8 mouse cellular contexts compared by ENCODE assay signal in genomic region chr8:70139981-70140380, GRCm38 (mm10). TPM values are rescaled to one million over a fixed set of nuclear protein-coding genes. Genes with fewer than 3 reads are reported as not detected.
DNase-seq lines count a peak whose midpoint lies in the region; ATAC-seq and TF ChIP-seq lines count a peak whose summit lies in the region.

No protein-coding gene starts in this region.

- peaks cover 16% of the 10 kb centered on the region for H3K4me1 ChIP-seq in cerebellum, adult 2 months (ENCODE audit: control insufficient read depth, insufficient read depth, low read length)
- peaks cover 4% of the 10 kb centered on the region for H3K4me1 ChIP-seq in testis, adult 2 months (ENCODE audit: control insufficient read depth, insufficient read depth, low read length)
- peaks cover 13% of the 10 kb centered on the region for H3K4me1 ChIP-seq in liver, embryonic 11.5 days (replicated peaks; ENCODE audit: control insufficient read depth, insufficient read depth, low read length)

- H3K27me3 ChIP-seq in cerebellum, adult 2 months (ENCODE audit: control insufficient read depth, insufficient read depth, low read length) = no peaks in the 10 kb centered on the region
- no peaks in the 10 kb centered on the region for H3K27me3 ChIP-seq in testis, adult 2 months (ENCODE audit: control insufficient read depth, insufficient read depth, low read length)
- no peaks in the 10 kb centered on the region for H3K27me3 ChIP-seq in liver, embryonic 11.5 days (replicated peaks; ENCODE audit: control insufficient read depth, insufficient read depth, low read length)

- DNase-seq in cerebellum, adult 2 months = no peak
- no peak for DNase-seq in cerebellum, adult 11-12 months
- no peak for DNase-seq in testis, postnatal 14 days (ENCODE audit: low spot score)
- no peak for DNase-seq in liver, embryonic 11.5 days (ENCODE audit: low spot score)
- DNase-seq in natural killer cell, adult 2 months (ENCODE audit: low spot score in 2 of 2) = no peak
- DNase-seq in right cerebral cortex, adult 18-20 months = no peak

- TF ChIP-seq CTCF in cerebellum, adult 2 months (IDR thresholded peaks at IDR 0.05; ENCODE audit: borderline replicate concordance, insufficient read depth, low read depth, low read length) = no peak
- TF ChIP-seq CTCF in testis, adult 2 months (IDR thresholded peaks at IDR 0.05; ENCODE audit: control insufficient read depth, insufficient read depth, insufficient replicate concordance, low read depth, low read length) = no peak

- no peak; the same call in 1 of the 2 replicates for ATAC-seq in liver, embryonic 11.5 days (replicated peaks; ENCODE audit: low FRiP score)
- no peak for ATAC-seq in inflammation-experienced regulatory T-cells, adult 6 months

- H3K9ac ChIP-seq in liver, embryonic 11.5 days (ENCODE audit: low read depth, low read length) = peak overlapping the region; percentile 68

- no peaks in the 10 kb centered on the region for H3K9me3 ChIP-seq in liver, embryonic 11.5 days (ENCODE audit: control insufficient read depth, low read length)

- no peak overlapping the region for H3K27ac ChIP-seq in cerebellum, adult 2 months (ENCODE audit: insufficient read depth, low read length)
- peak overlapping the region; percentile 75 for H3K27ac ChIP-seq in testis, adult 2 months (ENCODE audit: control insufficient read depth, insufficient read depth, low read depth, low read length)
- H3K27ac ChIP-seq in liver, embryonic 11.5 days (ENCODE audit: low read depth, low read length) = peak overlapping the region; percentile 79

- no peak for TF ChIP-seq POLR2A in cerebellum, adult 2 months (IDR thresholded peaks at IDR 0.05; ENCODE audit: borderline replicate concordance, insufficient read depth, low read length)
- no peak for TF ChIP-seq POLR2A in testis, adult 2 months (IDR thresholded peaks at IDR 0.05; ENCODE audit: control insufficient read depth, low read depth, low read length)

- peak overlapping the region; percentile 78 for H3K4me3 ChIP-seq in cerebellum, adult 2 months (replicated peaks; ENCODE audit: insufficient read depth, low read depth, low read length)
- H3K4me3 ChIP-seq in testis, adult 2 months (ENCODE audit: control insufficient read depth, low read depth, low read length) = peak overlapping the region; percentile 98
- H3K4me3 ChIP-seq in liver, embryonic 11.5 days (ENCODE audit: low read depth, low read length) = peak overlapping the region; percentile 88

- peak overlapping the region; percentile 83 for H3K4me2 ChIP-seq in liver, embryonic 11.5 days

- 8% methylated on average over 9 of the region's 9 CpGs for WGBS in cerebellum, adult 2 months
- 9% methylated on average over 9 of the region's 9 CpGs for WGBS in liver, embryonic 11.5 days

- no peaks in the 10 kb centered on the region for H3K36me3 ChIP-seq in testis, adult 2 months (ENCODE audit: control insufficient read depth, insufficient read depth, low read length)
- H3K36me3 ChIP-seq in liver, embryonic 11.5 days (ENCODE audit: control insufficient read depth, insufficient read depth, low read length) = peaks cover 15% of the 10 kb centered on the region

RNA-seq across cellular contexts. Expression of gene Mef2b, which starts 0.5 kb away (rescaled TPM):
- polyA plus RNA-seq in cerebellum, adult 2 months (2012; rRNA removed) = 0.38 and 0.43 TPM in 2 replicates
- polyA plus RNA-seq in testis, adult 2 months (2012; rRNA removed) = 2.6 and 3.7 TPM in 2 replicates
- 0.45 and 0.51 TPM in 2 replicates for polyA plus RNA-seq in liver, embryonic 11.5 days (2014; fragmentation: Nextera tagmentation; extraction: Ambion mirVana)
- 1 to 10 TPM in 1 of 3 experiments, under 1 TPM in 2; 0.29 to 2.2 (median 0.36) TPM for polyA plus RNA-seq in inflammation-experienced regulatory T-cells, adult 6 months (2017; shearing (Covaris generic))

RNA-seq across cellular contexts. Expression of gene Borcs8, which starts 0.7 kb away (rescaled TPM):
- 98.9 and 101 TPM in 2 replicates for polyA plus RNA-seq in cerebellum, adult 2 months (2012; rRNA removed)
- polyA plus RNA-seq in testis, adult 2 months (2012; rRNA removed) = 104 and 117 TPM in 2 replicates
- polyA plus RNA-seq in liver, embryonic 11.5 days (2014; fragmentation: Nextera tagmentation; extraction: Ambion mirVana) = 38.6 and 46.2 TPM in 2 replicates
- polyA plus RNA-seq in inflammation-experienced regulatory T-cells, adult 6 months (2017; shearing (Covaris generic)) = 10 to 100 TPM; 83.2 to 86.8 (median 86.6) TPM

RNA-seq across cellular contexts. Expression of gene Rfxank, which starts 1.0 kb away (rescaled TPM):
- polyA plus RNA-seq in cerebellum, adult 2 months (2012; rRNA removed) = 24.8 and 27.5 TPM in 2 replicates
- 19.1 TPM in 2 replicates for polyA plus RNA-seq in testis, adult 2 months (2012; rRNA removed)
- 15.2 and 16.7 TPM in 2 replicates for polyA plus RNA-seq in liver, embryonic 11.5 days (2014; fragmentation: Nextera tagmentation; extraction: Ambion mirVana)
- 10 to 100 TPM; 36.6 to 71.1 (median 66.0) TPM for polyA plus RNA-seq in inflammation-experienced regulatory T-cells, adult 6 months (2017; shearing (Covaris generic))

RNA-seq across cellular contexts. Expression of gene Nr2c2ap, which starts 8.8 kb away (rescaled TPM):
- 19.9 and 20.9 TPM in 2 replicates for polyA plus RNA-seq in cerebellum, adult 2 months (2012; rRNA removed)
- 3.8 and 4.8 TPM in 2 replicates for polyA plus RNA-seq in testis, adult 2 months (2012; rRNA removed)
- 32.9 and 35.4 TPM in 2 replicates for polyA plus RNA-seq in liver, embryonic 11.5 days (2014; fragmentation: Nextera tagmentation; extraction: Ambion mirVana)
- 10 to 100 TPM; 37.8 to 49.3 (median 40.1) TPM for polyA plus RNA-seq in inflammation-experienced regulatory T-cells, adult 6 months (2017; shearing (Covaris generic))

RNA-seq across cellular contexts. Expression of gene Ncan, which starts 19.3 kb away (rescaled TPM):
- 13.3 and 15.2 TPM in 2 replicates for polyA plus RNA-seq in cerebellum, adult 2 months (2012; rRNA removed)
- 7.3 and 8.9 TPM in 2 replicates for polyA plus RNA-seq in testis, adult 2 months (2012; rRNA removed)
- polyA plus RNA-seq in liver, embryonic 11.5 days (2014; fragmentation: Nextera tagmentation; extraction: Ambion mirVana) = 0.08 and 0.15 TPM in 2 replicates
- not detected for polyA plus RNA-seq in inflammation-experienced regulatory T-cells, adult 6 months (2017; shearing (Covaris generic))
